Mouse (Mus musculus): ENCODE results near the gene Smim5.

DNA sequence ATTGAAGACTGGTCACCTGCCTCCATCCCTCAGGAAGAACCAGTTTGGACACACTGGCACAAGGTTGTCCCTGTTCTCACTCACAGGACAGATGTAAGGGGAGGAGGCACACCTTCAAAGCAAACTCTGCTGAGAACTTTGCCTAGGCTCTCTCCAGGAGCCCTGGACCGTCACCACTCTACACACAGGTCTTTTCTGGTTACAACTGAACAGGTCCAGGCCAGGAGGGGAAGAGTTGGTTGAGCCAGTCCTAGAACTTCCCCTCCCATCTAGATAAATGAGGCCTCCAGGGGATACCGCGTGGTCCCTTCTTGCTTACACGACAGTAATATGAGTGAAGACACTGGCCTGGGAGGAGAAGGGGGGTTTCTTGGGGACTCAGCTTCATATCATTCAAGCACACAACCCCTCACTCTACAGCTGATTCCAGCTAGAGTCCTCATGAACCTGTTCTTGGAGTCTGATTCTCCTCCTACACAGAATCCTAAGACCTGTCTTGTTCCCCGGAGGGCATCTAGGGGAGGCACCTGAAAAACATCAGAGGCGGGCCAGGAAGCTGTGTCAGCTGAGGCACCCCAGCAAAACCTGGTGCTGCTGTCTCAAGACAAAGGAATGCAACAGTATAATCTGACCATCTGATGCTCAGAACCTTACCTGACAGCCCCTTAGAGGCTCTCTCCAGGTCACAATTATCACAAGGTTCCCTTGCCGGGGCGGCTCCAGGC, 4.6 kb downstream of the Smim5 start:
- TF ChIP-seq CTCF (IDR thresholded peaks at IDR 0.05; ENCODE audit: borderline replicate concordance, insufficient read depth, low read depth, low read length): no peak
- no peak for TF ChIP-seq POLR2A (IDR thresholded peaks at IDR 0.05; ENCODE audit: borderline replicate concordance, insufficient read depth, low read length)

Data from cerebellum, adult 2 months (tissue).